Mouse (Mus musculus) right cerebral cortex, postnatal 4 days (tissue): Measurements from ENCODE around the gene Mrpl14.

Experiments used
- DNase-seq: peaks from one replicate; pipeline ENCODE4 v3.0.0-alpha.2; 2022

Gene Mrpl14

DNA sequence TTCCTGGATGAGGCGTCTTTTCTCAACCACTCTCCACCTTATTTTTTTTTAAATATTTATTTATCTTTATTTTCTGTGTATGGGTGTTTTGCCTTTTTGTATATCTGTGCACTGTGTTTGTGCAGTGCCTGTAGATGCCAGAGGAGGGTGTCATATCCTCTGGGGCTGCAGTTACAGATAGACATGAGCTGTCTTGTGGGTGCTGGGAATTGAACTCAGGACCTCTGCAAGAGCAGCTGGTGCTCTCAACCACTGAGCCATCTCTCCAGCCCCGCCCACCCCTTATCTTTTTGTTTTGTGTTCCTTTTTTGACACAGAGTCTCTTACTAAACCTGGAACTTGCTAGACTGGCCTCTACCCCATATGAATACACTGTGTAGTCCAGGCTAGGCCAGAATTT lies 41.4 kb downstream of the Mrpl14 start:
- DNase-seq: no peak

DNA sequence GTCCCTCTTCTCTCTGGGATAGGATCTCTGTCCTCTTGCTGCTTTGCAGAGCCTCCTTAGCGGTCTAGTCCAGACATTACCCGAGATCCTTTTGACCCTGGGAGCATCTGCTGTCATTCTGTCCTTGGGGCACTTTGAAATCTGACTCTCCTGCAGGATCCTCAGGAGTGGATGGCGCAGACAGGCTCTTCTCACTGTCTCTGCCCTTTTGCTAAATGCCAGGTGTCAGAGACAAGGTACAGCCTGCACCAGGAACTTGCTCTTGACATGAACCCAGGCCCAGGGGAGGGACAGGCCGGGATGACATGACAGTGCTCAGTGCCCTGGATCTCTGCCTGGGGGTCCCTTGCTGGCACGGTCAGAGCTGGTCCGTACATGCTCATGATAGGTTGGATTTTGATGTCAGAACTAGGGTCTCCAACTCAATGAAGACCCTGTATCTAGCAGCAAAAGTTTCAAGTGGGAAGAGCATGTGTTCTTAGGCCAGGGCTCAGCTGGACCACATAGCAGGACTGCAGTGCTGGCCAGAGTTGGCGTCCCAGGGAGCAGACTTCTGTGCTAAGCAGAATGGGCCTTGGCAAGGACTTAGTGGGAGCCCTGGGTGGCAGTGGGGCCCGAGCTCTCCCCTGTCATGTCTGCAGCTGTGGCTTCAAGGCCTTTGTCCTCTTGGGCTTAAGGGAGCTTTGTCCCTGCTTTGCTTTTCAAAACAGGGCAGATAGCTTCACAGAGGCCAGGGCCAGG lies 42.0 kb downstream of the Mrpl14 start:
- no peak for DNase-seq

DNA sequence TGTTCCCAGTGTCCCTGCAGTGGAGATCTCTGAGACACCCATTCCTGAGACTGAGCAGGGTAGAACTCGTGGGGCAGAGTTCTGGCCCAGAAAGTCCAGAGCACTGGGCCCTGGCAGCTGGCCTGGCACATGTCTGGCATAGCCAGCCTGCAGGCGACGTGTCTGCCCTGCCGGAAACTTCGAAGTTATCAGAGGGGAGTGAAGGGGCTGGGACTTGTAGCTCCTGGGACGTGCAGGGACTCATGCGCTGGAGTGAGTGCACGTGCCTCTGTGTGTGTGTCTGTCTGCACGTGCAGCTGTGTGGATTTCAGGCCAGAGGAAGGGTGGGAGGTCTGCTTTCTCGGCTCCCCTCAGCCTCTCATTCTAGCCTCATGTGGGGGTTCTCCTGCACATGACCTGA lies 43.3 kb downstream of the Mrpl14 start:
- DNase-seq: no peak

DNA sequence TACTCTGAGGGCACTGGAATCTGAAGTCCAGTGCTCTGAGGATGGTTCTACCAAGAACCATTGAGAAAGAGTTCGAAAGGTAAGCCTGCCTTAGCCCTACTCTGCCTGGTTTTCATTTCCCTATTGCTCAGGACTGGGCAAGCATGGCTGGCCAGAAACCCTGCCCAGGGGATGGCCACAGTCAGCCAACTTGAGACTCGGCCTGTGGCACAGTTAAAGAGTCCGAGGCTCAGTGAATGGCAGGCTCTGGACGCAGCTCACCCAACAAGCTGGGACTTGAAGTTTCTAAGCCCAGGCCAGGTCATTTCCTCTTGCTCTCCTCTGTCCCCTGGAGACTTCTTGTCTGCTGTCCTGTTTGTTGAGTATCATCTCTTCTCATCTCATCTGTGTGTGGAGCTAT lies 44.6 kb downstream of the Mrpl14 start:
- no peak for DNase-seq

DNA sequence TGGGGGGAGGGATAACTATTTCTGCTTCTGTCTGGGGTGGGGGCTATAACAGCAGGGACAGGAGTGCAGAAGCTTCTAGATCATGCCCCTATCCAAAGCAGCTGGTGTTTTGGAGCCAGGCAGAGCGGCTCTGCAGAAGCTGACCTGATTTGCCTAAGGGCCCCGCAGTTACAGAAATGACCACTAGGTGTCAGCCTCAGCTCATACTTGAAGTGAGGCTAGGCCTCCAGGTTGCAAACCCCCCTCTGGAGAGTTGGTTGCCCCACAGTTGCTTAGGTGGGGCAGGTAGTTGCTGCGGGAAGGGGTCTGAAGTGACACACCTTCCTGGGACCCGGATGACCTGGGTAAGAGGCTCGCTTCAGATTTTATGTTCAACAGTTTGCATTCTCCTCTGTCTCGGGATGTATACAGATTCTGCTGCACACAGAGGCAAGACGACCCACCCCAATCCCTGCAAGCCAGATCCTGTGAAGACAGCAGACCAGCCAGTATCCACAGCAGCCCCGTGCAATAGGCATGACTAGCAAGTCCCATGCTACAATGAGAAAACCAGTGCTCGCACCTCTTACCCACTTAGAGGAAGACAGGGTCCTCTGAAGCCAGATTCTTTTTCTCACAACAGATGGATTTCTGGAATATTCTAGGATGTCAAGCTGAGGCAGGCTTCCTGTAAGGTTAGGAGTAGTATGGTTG lies 45.2 kb downstream of the Mrpl14 start:
- peak; percentile 89 for DNase-seq

DNA sequence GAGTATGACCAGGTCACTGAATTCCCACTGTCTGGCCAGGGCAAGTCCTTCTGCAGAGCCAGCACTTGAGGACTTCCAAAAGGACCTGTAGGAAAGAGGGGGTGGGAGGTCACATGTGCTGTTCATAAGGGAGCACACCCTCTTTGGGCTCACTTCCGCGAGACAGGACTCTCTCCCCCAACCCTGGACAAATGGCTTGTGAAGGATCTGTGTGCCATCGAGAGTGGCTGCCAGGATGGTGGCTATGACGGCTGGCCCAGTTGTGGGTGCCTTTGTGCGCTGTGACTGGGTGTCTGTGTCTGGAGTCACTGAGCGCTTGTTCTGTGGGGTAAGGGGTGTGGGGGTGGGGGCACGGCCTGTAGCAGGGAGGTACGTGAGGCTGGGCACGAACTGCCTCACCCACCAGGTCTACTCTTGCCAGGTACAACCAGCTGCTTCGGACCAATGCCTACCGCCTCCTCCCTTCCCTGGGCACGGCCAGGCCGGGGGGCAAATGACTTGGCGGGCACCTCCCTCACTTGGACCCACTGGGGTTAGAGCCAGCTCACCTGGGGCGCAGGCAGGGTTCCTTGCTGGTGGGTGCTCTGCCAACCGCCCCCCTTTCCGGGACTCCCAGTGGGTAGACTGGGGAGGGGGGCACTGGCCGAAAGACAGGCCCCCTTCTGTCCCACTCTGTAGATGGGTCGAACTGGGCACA lies 47.1 kb downstream of the Mrpl14 start:
- DNase-seq: no peak

DNA sequence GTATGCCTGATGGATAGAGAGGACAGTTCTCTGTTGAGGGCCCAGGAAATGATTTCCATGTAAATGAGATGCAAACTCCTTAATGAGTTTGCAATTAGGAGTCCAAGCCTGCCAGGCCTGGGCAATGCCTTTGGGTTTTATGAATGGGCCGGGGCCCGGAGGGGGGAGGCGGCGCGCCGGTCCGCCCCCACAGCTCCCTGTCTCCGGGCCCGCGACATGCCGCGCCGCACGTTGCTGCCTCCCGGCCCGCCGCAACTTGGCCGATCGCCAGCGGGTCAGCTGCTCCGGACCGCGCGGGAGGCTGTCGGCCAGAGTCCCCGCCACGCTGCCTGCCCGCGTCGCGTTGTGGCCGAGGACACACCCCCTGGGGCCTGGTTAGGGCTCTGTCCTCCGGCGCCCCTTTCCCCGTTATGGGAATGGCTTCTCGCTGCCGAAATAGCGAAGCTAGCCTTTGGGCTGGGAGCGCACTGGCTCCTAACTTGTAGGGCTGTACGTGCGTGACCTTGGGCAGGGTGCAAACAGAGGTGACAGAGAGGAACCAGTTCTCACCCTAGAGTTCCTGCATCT lies 47.7 kb downstream of the Mrpl14 start, which contains the start of gene 1600014C23Rik:
Gene 1600014C23Rik (minus strand): TSS at position 110 of the 567 bp plus-strand sequence.
- peak; percentile 80 for DNase-seq

DNA sequence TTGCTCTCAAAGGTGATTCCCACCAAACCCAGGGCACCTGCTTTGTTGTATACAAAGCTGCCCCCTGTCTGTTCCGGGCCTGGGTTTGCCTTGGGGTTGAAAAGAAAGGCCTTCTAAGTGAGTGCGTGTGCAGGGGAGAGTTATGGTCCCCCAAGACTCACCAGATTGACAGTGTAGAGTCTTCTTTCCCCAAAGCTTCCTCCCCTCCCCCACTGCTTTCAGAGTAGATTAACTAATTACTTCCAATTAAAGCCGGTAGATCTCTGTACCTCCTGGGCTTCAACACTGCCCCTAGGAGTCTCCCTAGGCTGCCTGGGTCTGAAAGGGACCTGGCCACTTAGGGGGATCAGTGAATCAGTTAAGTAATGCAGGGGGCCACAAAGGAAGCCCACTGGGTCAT lies 48.2 kb downstream of the Mrpl14 start:
- no peak for DNase-seq

DNA sequence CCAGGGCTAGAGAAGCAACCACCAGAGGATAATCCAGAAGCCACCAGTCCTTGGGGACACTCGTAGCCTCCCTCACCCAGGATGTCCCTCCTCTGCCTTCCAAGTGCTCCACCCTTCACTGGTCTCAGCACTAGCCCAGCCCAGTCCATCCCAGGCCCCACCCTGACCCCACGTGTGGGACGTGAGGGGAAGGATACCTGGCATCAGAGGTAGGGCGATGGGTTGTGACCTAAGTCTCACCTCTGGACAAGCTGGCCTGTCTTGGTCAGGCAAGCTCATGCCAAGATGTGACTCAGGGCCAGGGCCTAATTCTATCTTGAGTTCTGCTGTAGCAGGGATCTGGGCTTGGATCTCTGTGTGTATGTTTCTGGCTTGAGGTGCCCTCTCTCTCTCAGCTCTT lies 48.8 kb downstream of the Mrpl14 start:
- DNase-seq: no peak

DNA sequence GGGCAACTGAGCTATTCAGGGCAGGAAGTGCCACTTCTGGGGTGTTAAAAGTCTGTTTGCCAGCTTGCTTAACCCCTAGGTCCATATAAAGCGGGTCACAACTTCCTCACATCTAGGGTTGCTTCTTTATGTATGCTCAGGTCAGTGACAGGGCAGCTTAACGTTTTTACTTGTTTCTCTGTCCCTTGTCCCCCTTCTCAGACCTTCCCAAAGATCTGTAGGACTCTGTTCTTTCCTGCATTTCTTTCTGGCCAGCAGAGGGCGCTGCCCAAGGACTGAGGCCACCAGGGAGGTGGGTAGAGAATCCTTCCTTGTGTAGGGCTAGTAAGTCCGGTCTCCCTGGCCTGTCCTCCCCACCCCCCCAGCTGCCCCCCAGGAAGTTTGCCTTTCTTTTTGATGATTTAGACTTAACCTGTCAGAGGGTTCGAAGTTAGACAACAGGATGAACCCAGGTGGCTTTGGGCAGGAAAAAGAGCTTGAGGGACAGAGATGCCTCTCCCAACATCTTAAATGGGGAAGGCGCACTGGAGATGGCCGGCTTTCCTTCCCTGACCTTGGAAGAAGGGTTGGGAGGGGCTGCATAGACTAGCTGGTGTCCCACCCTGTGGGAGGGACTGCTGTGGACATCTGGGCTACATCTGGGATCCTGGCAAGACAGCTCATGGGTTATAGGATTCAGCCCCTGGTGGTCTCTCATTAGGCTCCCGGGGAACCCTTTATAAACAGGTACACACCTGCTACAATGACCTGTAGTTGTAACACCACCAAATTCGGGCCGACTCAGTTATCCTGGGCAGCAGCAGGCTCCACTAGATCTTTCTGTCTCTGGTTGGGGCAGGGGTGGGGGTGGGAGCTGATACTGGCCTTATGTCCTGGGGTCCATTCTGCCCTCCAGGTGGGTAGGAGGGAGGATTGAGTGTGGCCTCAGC lies 49.5 kb downstream of the Mrpl14 start:
- DNase-seq: peak; percentile 93

DNA sequence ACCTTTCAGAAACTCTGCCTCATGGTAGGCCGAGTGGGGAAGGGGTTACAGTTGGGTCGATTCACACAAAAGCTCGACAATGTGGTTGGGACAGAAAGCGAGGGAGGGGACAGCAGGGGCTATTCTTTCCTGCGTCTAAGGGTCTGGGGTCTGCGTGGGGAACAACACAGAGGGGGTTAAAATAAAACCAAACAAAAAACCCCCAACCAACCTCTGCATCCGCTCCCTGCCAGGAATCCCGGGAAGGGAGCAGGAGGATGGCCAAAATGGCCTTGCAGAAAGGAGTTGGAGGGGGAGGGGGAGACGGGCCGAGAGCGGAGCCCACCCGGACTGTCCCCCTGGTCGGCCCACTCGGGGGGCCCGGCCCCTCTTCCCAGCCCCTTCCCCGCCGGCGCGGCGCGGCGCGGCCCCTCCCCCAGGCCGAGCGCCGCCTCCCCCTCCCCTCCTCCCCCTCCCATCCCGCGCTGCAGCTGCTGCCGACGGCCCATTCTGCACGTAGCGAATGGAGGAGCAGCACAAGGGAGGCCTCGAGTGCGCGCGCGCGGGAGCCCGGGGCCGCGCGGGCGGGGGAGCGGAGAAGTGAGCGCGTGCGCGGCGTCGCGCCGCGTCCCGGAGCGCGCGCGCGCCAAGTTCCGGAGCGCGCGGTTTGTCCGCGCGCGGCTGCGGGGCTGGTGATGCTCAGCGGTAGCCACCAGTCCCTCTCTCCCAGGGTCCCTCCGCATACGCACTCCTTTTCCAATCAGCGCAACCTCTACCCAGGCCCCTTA lies 50.4 kb downstream of the Mrpl14 start:
- DNase-seq: peak; percentile 95

DNA sequence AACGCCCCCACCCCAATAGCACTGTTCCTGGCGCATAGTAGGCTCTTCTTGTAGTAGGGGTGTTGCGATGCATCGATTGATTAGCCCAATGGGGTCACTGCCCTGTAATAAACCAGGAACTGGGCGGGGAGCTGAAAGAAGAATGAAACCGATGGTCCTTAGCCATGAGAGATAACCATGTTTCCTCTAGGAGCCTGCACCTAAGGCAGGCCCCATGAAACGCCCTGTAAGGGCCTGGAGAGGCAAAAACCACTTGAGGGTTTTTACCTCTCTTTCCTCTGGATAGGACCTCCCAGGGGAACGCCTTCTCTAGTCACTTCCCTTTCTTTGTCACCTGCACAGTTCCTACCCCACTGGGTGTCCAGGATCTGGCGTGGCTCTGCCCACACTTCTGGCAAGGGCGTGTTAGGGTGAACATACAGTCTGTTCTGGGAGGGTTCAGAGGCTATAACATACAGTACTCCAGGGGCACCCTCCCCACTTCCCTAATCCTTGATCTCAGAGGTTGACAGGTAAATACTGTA lies 51.0 kb downstream of the Mrpl14 start:
- DNase-seq: no peak

DNA sequence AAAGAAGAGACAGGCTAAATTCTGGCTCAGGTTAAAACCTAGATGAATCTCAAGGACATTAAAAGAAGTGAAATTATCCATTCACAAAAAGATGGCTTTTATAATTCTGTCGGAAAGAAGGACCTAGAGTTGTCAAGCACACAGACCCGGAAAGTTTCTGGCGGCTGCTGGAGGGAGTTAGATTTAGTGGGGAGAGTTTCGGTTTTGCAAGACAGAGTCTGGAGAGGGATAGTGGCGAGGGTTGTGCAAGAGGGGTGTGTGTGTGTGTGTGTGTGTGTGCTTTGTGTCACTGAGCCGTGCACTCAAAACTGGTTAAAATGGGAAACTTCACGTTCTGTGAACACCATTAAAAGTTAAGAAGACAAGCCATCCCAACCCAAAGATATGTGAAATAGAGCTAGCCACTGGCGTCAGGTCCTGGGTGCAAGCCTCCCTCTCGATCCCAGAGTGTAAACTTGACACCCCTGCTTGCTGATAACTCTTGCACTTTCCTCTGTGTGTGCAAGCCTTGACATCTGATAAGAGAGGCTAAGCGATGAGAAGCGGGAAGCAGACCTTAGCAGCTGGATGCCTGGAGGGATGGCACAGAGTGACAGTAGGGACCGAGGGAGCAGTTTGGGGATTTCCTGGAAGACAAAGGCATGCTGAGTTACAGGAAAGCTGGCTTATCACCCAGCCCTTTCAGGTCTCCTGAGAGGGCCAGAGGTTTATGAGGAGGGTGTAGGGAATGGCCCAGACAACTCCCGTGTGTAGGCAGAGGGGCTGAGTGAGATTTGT lies 56.4 kb downstream of the Mrpl14 start:
- DNase-seq: no peak

DNA sequence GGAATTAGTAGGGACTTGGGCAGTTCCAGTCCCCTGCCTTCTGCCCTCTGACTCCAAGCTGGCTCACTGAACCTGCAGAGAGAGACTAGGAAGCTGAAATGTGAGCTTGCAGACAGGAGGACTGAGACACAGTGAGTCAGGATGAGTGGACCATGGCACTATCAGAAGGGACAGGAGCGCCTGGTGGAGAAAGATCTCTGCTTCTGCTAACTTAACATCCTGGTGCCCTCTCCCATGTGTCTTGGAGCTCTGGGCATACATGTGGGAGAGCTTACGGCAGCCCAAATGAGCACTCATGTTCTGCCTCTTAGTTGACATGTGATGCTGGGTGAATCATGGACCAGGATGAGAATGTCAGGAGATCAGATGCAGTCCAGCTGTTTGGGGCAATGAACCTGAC lies 59.5 kb downstream of the Mrpl14 start:
- DNase-seq: no peak

DNA sequence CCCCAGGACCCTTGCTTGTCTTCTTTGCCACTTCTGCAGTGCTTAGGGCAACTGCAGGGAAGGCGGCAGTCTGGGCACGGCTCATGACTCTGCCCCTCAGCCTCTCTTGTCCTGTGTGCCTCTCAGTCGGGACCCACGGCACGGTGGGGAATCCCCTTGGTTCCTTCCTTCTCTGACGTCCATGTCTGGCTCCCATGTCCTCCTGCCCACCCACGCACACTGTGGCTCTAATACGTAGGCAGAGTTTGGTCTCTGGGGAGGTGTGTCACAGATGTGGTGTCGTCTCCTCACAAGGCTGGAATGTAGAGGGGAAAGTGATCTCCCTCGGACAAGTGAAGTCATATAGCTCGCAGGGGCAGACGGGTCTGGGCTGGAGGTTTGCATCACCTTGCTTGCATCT lies 60.6 kb downstream of the Mrpl14 start:
- no peak for DNase-seq

DNA sequence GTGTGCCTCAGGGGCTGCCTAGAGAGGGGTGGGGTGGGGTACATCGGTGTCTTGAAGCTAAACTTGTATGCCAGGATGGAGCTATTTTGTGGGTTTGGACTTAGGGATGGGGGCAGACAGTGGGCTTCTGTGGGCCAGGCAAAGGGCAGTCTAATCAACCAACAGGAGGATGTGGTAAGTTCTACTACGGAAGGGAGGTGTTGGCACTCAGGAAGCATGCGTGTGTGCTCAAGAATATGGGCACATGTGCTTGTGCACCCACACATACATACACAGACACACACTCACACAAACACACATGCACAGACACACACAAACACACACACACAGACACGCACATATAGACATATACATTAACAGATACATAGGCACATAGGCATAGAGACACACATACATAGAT lies 61.2 kb downstream of the Mrpl14 start:
- no peak for DNase-seq
